Mouse (Mus musculus) ES-Bruce4 (cell line): ENCODE results near the gene Chst2. TPM values are rescaled to one million over a fixed set of nuclear protein-coding genes. Genes with fewer than 3 reads are reported as not detected.

Experiments used
- H3K27ac ChIP-seq: 2 replicates; pipeline ENCODE4 v1.5.1; 2012; ENCODE audit warnings: low read length, inconsistent platforms; ENCODE audit not compliant: insufficient read depth
- H3K27me3 ChIP-seq: 2 replicates; pipeline ENCODE4 v1.6.1; 2012; ENCODE audit warnings: mild to moderate bottlenecking, low read length, inconsistent platforms; ENCODE audit not compliant: control insufficient read depth, poor library complexity, insufficient read depth, severe bottlenecking
- H3K36me3 ChIP-seq: 2 replicates; pipeline ENCODE4 v1.6.1; 2012; ENCODE audit warnings: inconsistent platforms, mild to moderate bottlenecking, low read length, moderate library complexity; ENCODE audit not compliant: control insufficient read depth, poor library complexity, insufficient read depth, severe bottlenecking
- H3K4me1 ChIP-seq: one replicate; pipeline ENCODE4 v1.8.1; 2011; ENCODE audit warnings: low read length; ENCODE audit not compliant: control insufficient read depth, insufficient read depth
- H3K4me3 ChIP-seq: 2 replicates; pipeline ENCODE4 v1.5.1; 2011; ENCODE audit warnings: low read depth, mild to moderate bottlenecking, low read length
- H3K9ac ChIP-seq: 2 replicates; pipeline ENCODE4 v1.6.1; 2012; ENCODE audit warnings: low read depth, mild to moderate bottlenecking, inconsistent platforms; ENCODE audit not compliant: poor library complexity, severe bottlenecking
- H3K9me3 ChIP-seq: replicated peaks from 2 replicates; pipeline ENCODE4 v1.6.1; 2012; ENCODE audit warnings: mild to moderate bottlenecking, low read length, inconsistent platforms; ENCODE audit not compliant: control insufficient read depth, poor library complexity, insufficient read depth, severe bottlenecking
- CTCF ChIP-seq: IDR thresholded peaks from one replicate; pipeline ENCODE4 v1.8.1; 2011; ENCODE audit warnings: low read depth, low read length
- EP300 ChIP-seq: IDR thresholded peaks from 2 replicates; pipeline ENCODE4 v1.6.1; 2011; ENCODE audit warnings: low read depth, low read length; ENCODE audit not compliant: insufficient read depth
- POLR2A ChIP-seq: IDR thresholded peaks from one replicate; pipeline ENCODE4 v1.8.1; 2011; ENCODE audit warnings: low read length; ENCODE audit not compliant: insufficient read depth
- polyA plus RNA-seq: library from polyadenylated mRNA; stranded (reverse); fragments of >200 nt; gene quantifications from 2 replicates; pipeline ENCODE4 v1.2.4, GENCODE M21; 2011; ENCODE audit warnings: low read depth; ENCODE audit not compliant: missing spikeins, insufficient read depth, insufficient read length

Chst2 gene
- polyA plus RNA-seq, 1 experiment: 0.48 TPM

- TF ChIP-seq POLR2A: no peak
- no peak for TF ChIP-seq CTCF
- no peak for TF ChIP-seq EP300
- Histone ChIP-seq H3K27ac (no peak overlapping the region), H3K9me3 (no peaks in the 10 kb centered on the region), H3K4me3 (no peak overlapping the region), H3K36me3 (no peaks in the 10 kb centered on the region), H3K4me1 (no peaks in the 10 kb centered on the region), H3K9ac (no peak overlapping the region), H3K27me3 (no peaks in the 10 kb centered on the region)
These were observed 54.6 kb downstream of the Chst2 start for GRCm38 (mm10) chr9:95351968-95352367.

GRCm38 (mm10) chr9:95350550-95350949, 56.0 kb downstream of the Chst2 start:
- H3K36me3 ChIP-seq: no peaks in the 10 kb centered on the region
- no peak overlapping the region for H3K4me3 ChIP-seq
- H3K27me3 ChIP-seq: no peaks in the 10 kb centered on the region
- no peak overlapping the region for H3K27ac ChIP-seq
- no peaks in the 10 kb centered on the region for H3K9me3 ChIP-seq
- TF ChIP-seq POLR2A: no peak
- TF ChIP-seq EP300: no peak
- TF ChIP-seq CTCF: no peak
- no peaks in the 10 kb centered on the region for H3K4me1 ChIP-seq
- H3K9ac ChIP-seq: no peak overlapping the region

Other genes with a start within 250 kb of the Chst2 start
- gene U2surp, start 105.3 kb upstream of the Chst2 start, polyA plus RNA-seq: 173 and 190 TPM in 2 replicates
- 0.15 and 0.30 TPM in 2 replicates for gene Paqr9, start 152.9 kb upstream of the Chst2 start, polyA plus RNA-seq
- gene Pcolce2, start 230.9 kb upstream of the Chst2 start, polyA plus RNA-seq: 8.9 and 9.8 TPM in 2 replicates